Mouse (Mus musculus) liver, embryonic 16.5 days (tissue): Measurements from ENCODE around the gene E030018B13Rik. TPM values are rescaled to one million over a fixed set of nuclear protein-coding genes. Genes with fewer than 3 reads are reported as not detected.

Source experiments
- ATAC-seq: fragments of 200-750 bp; cut with Nextera tagmentation; 2 replicates; pipeline ENCODE4 v1.8.0; 2017; ENCODE audit warnings: low read depth, mild to moderate bottlenecking, moderate number of reproducible peaks, moderate library complexity
- H3K27ac ChIP-seq: fragments of 300-500 bp; sonication (generic); 2 replicates; pipeline ENCODE4 v1.5.1; 2014; ENCODE audit warnings: mild to moderate bottlenecking, low read length
- H3K27me3 ChIP-seq: fragments of 300-500 bp; sonication (generic); 2 replicates; pipeline ENCODE4 v1.6.1; 2014; ENCODE audit warnings: low read depth, low read length, mixed read lengths; ENCODE audit not compliant: control insufficient read depth, insufficient read depth
- H3K36me3 ChIP-seq: fragments of 300-500 bp; sonication (generic); 2 replicates; pipeline ENCODE4 v1.6.1; 2014; ENCODE audit warnings: mild to moderate bottlenecking; ENCODE audit not compliant: control insufficient read depth, insufficient read depth
- H3K4me1 ChIP-seq: fragments of 300-500 bp; sonication (generic); 2 replicates; pipeline ENCODE4 v1.6.1; 2014; ENCODE audit warnings: low read depth, low read length, mixed read lengths; ENCODE audit not compliant: control insufficient read depth
- H3K4me2 ChIP-seq: fragments of 300-500 bp; sonication (generic); 2 replicates; pipeline ENCODE4 v1.6.1; 2014; ENCODE audit warnings: low read depth, low read length, mixed read lengths
- H3K4me3 ChIP-seq: fragments of 300-500 bp; sonication (generic); 2 replicates; pipeline ENCODE4 v1.5.1; 2014; ENCODE audit warnings: low read depth, mild to moderate bottlenecking, low read length
- H3K9ac ChIP-seq: fragments of 300-500 bp; sonication (generic); 2 replicates; pipeline ENCODE4 v1.6.1; 2014; ENCODE audit warnings: low read depth, low read length
- H3K9me3 ChIP-seq: fragments of 300-500 bp; sonication (generic); replicated peaks from 2 replicates; pipeline ENCODE4 v1.6.1; 2016; ENCODE audit warnings: low read length; ENCODE audit not compliant: control insufficient read depth
- WGBS: fragments of 180-500 bp; shearing (Covaris S2); extraction: QIAGEN DNeasy Blood & Tissue Kit; methylation state at CpG from one replicate; pipeline ENCODE4 v1.1.7; 2014; ENCODE audit not compliant: insufficient replicate concordance; 5-methylcytosine and 5-hydroxymethylcytosine counted together
- polyA plus RNA-seq: library from polyadenylated mRNA; unstranded; fragments of >200 nt; fragmentation: Nextera tagmentation; extraction: Ambion mirVana; gene quantifications from 2 replicates; pipeline ENCODE4 v1.2.1, GENCODE M21; 2015

The E030018B13Rik gene
- polyA plus RNA-seq, 1 experiment from 2014 or later: not detected

GRCm38 (mm10) chr7:63910912-63911311, 5.7 kb upstream of the E030018B13Rik start:
- no peak overlapping the region for H3K4me2 ChIP-seq

GRCm38 (mm10) chr7:63911383-63912233, 5.0 kb upstream of the E030018B13Rik start:
- Histone ChIP-seq H3K9me3 (no peaks in the 10 kb centered on the region), H3K4me2 (no peak overlapping the region), H3K4me3 (no peak overlapping the region), H3K27ac (peak overlapping the region; percentile 33), H3K4me1 (peaks cover 57% of the 10 kb centered on the region), H3K9ac (no peak overlapping the region), H3K36me3 (no peaks in the 10 kb centered on the region), H3K27me3 (no peaks in the 10 kb centered on the region)
- 45% methylated on average over 8 of the region's 8 CpGs for WGBS
- ATAC-seq: peak; percentile 45

More at GRCm38 (mm10) chr7:63910912-63911311, 5.7 kb upstream of the E030018B13Rik start:
- H3K4me1 ChIP-seq: peaks cover 61% of the 10 kb centered on the region
- H3K4me3 ChIP-seq: no peak overlapping the region
- no peak overlapping the region for H3K9ac ChIP-seq
- no peaks in the 10 kb centered on the region for H3K27me3 ChIP-seq
- H3K9me3 ChIP-seq: no peaks in the 10 kb centered on the region
- 25% methylated on average over 4 of the region's 4 CpGs for WGBS
- H3K36me3 ChIP-seq: no peaks in the 10 kb centered on the region
- peak overlapping the region; percentile 10 for H3K27ac ChIP-seq
- ATAC-seq: peak; percentile 24; the same call in 1 of the 2 replicates

- Histone ChIP-seq H3K4me2 (no peak overlapping the region), H3K9ac (no peak overlapping the region), H3K4me1 (peaks cover 57% of the 10 kb centered on the region), H3K27me3 (no peaks in the 10 kb centered on the region), H3K4me3 (no peak overlapping the region), H3K36me3 (no peaks in the 10 kb centered on the region), H3K9me3 (no peaks in the 10 kb centered on the region), H3K27ac (peak overlapping the region; percentile 33; the same call in 1 of the 2 replicates)
- no peak for ATAC-seq
- whole genome bisulfite sequencing: 43% methylated on average over 7 of the region's 7 CpGs
Observed at GRCm38 (mm10) chr7:63912234-63912810, 4.3 kb upstream of the E030018B13Rik start.

- no peak overlapping the region for H3K27ac ChIP-seq
- 67% methylated on average over 12 of the region's 12 CpGs for WGBS
- no peaks in the 10 kb centered on the region for H3K9me3 ChIP-seq
- H3K4me1 ChIP-seq: peaks cover 56% of the 10 kb centered on the region
- no peak overlapping the region for H3K4me2 ChIP-seq
- no peaks in the 10 kb centered on the region for H3K36me3 ChIP-seq
- H3K27me3 ChIP-seq: no peaks in the 10 kb centered on the region
- no peak for ATAC-seq
- H3K9ac ChIP-seq: no peak overlapping the region
- H3K4me3 ChIP-seq: no peak overlapping the region
Observed at GRCm38 (mm10) chr7:63912924-63913723, 3.5 kb upstream of the E030018B13Rik start.

- no peak for ATAC-seq
Observed at GRCm38 (mm10) chr7:63913724-63914692, 2.6 kb upstream of the E030018B13Rik start.

GRCm38 (mm10) chr7:63914891-63915290, 1.8 kb upstream of the E030018B13Rik start:
- H3K9me3 ChIP-seq: no peaks in the 10 kb centered on the region
- no peak overlapping the region for H3K4me2 ChIP-seq
- H3K27ac ChIP-seq: no peak overlapping the region
- H3K36me3 ChIP-seq: no peaks in the 10 kb centered on the region
- WGBS: 91% methylated on average over 2 of the region's 2 CpGs
- H3K4me1 ChIP-seq: peaks cover 53% of the 10 kb centered on the region
- no peaks in the 10 kb centered on the region for H3K27me3 ChIP-seq
- H3K9ac ChIP-seq: no peak overlapping the region
- H3K4me3 ChIP-seq: no peak overlapping the region
- no peak for ATAC-seq

More at GRCm38 (mm10) chr7:63913724-63914692, 2.6 kb upstream of the E030018B13Rik start:
- no peaks in the 10 kb centered on the region for H3K36me3 ChIP-seq
- no peak overlapping the region; the same call in 1 of the 2 replicates for H3K27ac ChIP-seq
- no peaks in the 10 kb centered on the region for H3K27me3 ChIP-seq
- H3K4me1 ChIP-seq: peaks cover 50% of the 10 kb centered on the region
- no peak overlapping the region for H3K4me2 ChIP-seq
- WGBS: 57% methylated on average over 10 of the region's 10 CpGs
- H3K4me3 ChIP-seq: no peak overlapping the region
- H3K9ac ChIP-seq: no peak overlapping the region
- H3K9me3 ChIP-seq: no peaks in the 10 kb centered on the region

- Histone ChIP-seq H3K9me3 (no peaks in the 10 kb centered on the region), H3K4me1 (peaks cover 40% of the 10 kb centered on the region), H3K4me3 (no peak overlapping the region), H3K36me3 (no peaks in the 10 kb centered on the region), H3K27me3 (no peaks in the 10 kb centered on the region), H3K27ac (no peak overlapping the region), H3K4me2 (no peak overlapping the region), H3K9ac (no peak overlapping the region)
- WGBS: 68% methylated on average over 6 of the region's 6 CpGs
- ATAC-seq: no peak
Observed at GRCm38 (mm10) chr7:63917693-63918092, 1.0 kb downstream of the E030018B13Rik start.
